Mouse (Mus musculus): ENCODE data around the gene Ttc39b. TPM values are rescaled to one million over a fixed set of nuclear protein-coding genes. Genes with fewer than 3 reads are reported as not detected.

Gene Ttc39b
- polyA plus RNA-seq, 1 experiment from 2014 or later: 3.5 TPM

DNA sequence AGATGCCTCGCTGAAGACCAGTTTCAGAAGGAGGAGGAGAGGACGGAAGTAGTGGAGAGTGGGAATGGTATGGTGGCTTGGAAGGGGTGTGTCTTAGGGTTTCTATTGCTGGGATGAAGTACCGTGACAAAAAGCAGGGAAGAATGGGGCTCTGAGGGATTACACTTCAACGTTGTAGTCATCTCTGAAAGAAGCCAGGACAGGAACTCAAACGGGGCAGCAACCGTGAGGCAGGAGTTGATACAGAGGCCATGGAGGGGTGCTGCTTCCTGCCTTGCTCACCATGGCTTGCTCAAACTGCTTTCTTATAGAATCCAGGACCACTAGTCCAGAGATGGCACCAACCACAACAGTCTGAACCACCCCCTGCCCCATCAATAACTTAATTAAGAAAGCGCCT, 107.7 kb downstream of the Ttc39b start:
- no peaks in the 10 kb centered on the region for H3K9me3 ChIP-seq (ENCODE audit: control insufficient read depth, low read length)
- H3K4me1 ChIP-seq (ENCODE audit: control insufficient read depth in 2 of 2, insufficient read depth in 2 of 2, low read length in 2 of 2): peaks cover 3 to 13% of the 10 kb centered on the region in 2 experiments
- no peak for ATAC-seq (ENCODE audit: insufficient number of reproducible peaks, insufficient read depth, low FRiP score, low read depth)
- no peak overlapping the region for H3K9ac ChIP-seq (ENCODE audit: low read length)
- no peak overlapping the region for H3K4me3 ChIP-seq (ENCODE audit: control insufficient read depth in 1 of 2, insufficient read depth in 1 of 2, low read depth in 1 of 2, low read length in 2 of 2)
- no peak overlapping the region for H3K4me2 ChIP-seq (ENCODE audit: low read length)
- no peak overlapping the region for H3K27ac ChIP-seq (replicated peaks in 1 of 2; ENCODE audit: control insufficient read depth in 1 of 2, insufficient read depth in 1 of 2, low read depth in 2 of 2, low read length in 2 of 2)
- 57% methylated on average over 7 of the region's 7 CpGs for WGBS
- H3K27me3 ChIP-seq (ENCODE audit: control insufficient read depth, insufficient read depth, low read length): no peaks in the 10 kb centered on the region
- no peaks in the 10 kb centered on the region for H3K36me3 ChIP-seq (ENCODE audit: control insufficient read depth, insufficient read depth, low read length)

- no peak overlapping the region for H3K4me3 ChIP-seq (ENCODE audit: control insufficient read depth in 1 of 2, insufficient read depth in 1 of 2, low read depth in 1 of 2, low read length in 2 of 2)
- no peaks in the 10 kb centered on the region for H3K9me3 ChIP-seq (ENCODE audit: control insufficient read depth, low read length)
- no peak overlapping the region for H3K4me2 ChIP-seq (ENCODE audit: low read length)
- H3K27me3 ChIP-seq (ENCODE audit: control insufficient read depth, insufficient read depth, low read length): no peaks in the 10 kb centered on the region
- 92% methylated on average over 1 of the region's 1 CpGs for WGBS
- no peaks in the 10 kb centered on the region for H3K36me3 ChIP-seq (ENCODE audit: control insufficient read depth, insufficient read depth, low read length)
- no peak for ATAC-seq (ENCODE audit: insufficient number of reproducible peaks, insufficient read depth, low FRiP score, low read depth)
- H3K9ac ChIP-seq (ENCODE audit: low read length): no peak overlapping the region
- H3K4me1 ChIP-seq (ENCODE audit: control insufficient read depth in 2 of 2, insufficient read depth in 2 of 2, low read length in 2 of 2): peaks cover 3 to 13% of the 10 kb centered on the region in 2 experiments
- no peak overlapping the region for H3K27ac ChIP-seq (replicated peaks in 1 of 2; ENCODE audit: control insufficient read depth in 1 of 2, insufficient read depth in 1 of 2, low read depth in 2 of 2, low read length in 2 of 2)
Observed at GRCm38 (mm10) chr4:83215776-83216175, 108.3 kb downstream of the Ttc39b start.

DNA sequence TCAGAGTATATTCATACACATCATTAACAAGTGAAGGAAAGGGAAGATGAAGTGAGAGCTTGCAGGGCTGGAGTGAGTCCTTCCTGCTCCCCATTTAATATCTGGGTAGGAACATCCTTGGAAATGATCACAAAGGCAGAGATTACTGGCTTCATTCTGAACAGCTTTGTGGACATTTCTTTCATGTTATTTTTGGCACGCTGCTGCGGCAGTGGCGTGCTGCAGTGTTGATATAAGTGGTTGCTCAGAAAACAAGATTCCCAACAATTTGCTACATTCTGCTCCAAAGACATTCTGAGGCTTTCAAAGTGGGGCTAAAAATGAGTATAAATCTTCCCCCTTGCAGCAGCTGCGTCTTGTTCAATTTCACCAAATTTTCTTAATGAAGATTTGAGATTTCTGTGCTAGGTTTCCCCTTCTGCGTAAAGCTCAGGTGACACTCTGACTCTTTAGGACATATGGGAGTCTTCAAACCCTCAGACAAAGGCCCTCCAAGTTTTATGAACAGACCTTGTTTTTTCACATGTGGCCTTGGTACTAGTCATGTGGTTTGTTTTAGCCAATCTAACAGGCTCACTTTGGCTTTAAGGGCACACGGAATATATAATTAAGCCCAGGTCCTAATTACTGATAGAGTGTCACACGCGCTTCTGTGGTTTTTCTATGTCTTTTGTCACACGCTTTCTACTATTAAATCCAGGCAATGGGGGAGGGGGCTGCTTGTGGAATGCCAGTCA, 109.1 kb downstream of the Ttc39b start:
- Histone ChIP-seq H3K27ac (replicated peaks in 1 of 2; ENCODE audit: control insufficient read depth in 1 of 2, insufficient read depth in 1 of 2, low read depth in 2 of 2, low read length in 2 of 2) (no peak overlapping the region), H3K9me3 (ENCODE audit: control insufficient read depth, low read length) (no peaks in the 10 kb centered on the region), H3K27me3 (ENCODE audit: control insufficient read depth, insufficient read depth, low read length) (no peaks in the 10 kb centered on the region), H3K9ac (ENCODE audit: low read length) (no peak overlapping the region), H3K36me3 (ENCODE audit: control insufficient read depth, insufficient read depth, low read length) (no peaks in the 10 kb centered on the region), H3K4me1 (ENCODE audit: control insufficient read depth in 2 of 2, insufficient read depth in 2 of 2, low read length in 2 of 2) (peaks cover 3 to 13% of the 10 kb centered on the region in 2 experiments), H3K4me3 (ENCODE audit: control insufficient read depth in 1 of 2, insufficient read depth in 1 of 2, low read depth in 1 of 2, low read length in 2 of 2) (no peak overlapping the region), H3K4me2 (ENCODE audit: low read length) (no peak overlapping the region)
- 44% methylated on average over 9 of the region's 9 CpGs for WGBS
- no peak for ATAC-seq (ENCODE audit: insufficient number of reproducible peaks, insufficient read depth, low FRiP score, low read depth)

- no peak overlapping the region for H3K4me2 ChIP-seq (ENCODE audit: low read length)
- no peaks in the 10 kb centered on the region for H3K36me3 ChIP-seq (ENCODE audit: control insufficient read depth, insufficient read depth, low read length)
- 69% methylated on average over 6 of the region's 6 CpGs for WGBS
- H3K4me1 ChIP-seq (ENCODE audit: control insufficient read depth in 2 of 2, insufficient read depth in 2 of 2, low read length in 2 of 2): peaks cover 3 to 13% of the 10 kb centered on the region in 2 experiments
- H3K27ac ChIP-seq (replicated peaks in 1 of 2; ENCODE audit: control insufficient read depth in 1 of 2, insufficient read depth in 1 of 2, low read depth in 2 of 2, low read length in 2 of 2): no peak overlapping the region
- H3K4me3 ChIP-seq (ENCODE audit: control insufficient read depth in 1 of 2, insufficient read depth in 1 of 2, low read depth in 1 of 2, low read length in 2 of 2): no peak overlapping the region
- no peaks in the 10 kb centered on the region for H3K9me3 ChIP-seq (ENCODE audit: control insufficient read depth, low read length)
- ATAC-seq (ENCODE audit: insufficient number of reproducible peaks, insufficient read depth, low FRiP score, low read depth): no peak
- no peaks in the 10 kb centered on the region for H3K27me3 ChIP-seq (ENCODE audit: control insufficient read depth, insufficient read depth, low read length)
- H3K9ac ChIP-seq (ENCODE audit: low read length): no peak overlapping the region
Observed at GRCm38 (mm10) chr4:83213752-83214151, 110.3 kb downstream of the Ttc39b start.

DNA sequence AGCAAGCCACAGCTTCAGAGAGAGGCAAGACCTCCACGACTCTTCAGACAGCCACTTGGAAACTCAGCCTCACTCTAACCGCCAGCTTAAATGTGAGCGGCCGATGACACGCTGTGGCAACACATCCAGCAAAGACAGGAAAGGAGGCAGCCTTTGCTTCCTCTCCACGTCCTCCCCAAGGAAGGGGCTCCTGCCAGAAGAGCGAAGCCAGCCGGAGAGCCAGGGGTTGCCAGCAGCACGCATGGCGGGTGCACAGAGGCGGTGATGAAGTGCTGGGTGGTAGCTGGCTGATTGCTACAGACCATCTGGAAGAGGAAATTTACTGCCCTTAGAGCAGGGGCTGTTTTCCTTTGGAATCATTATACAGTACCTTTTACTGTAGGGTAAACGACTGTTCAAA, 112.3 kb downstream of the Ttc39b start:
- Histone ChIP-seq H3K36me3 (ENCODE audit: control insufficient read depth, insufficient read depth, low read length) (no peaks in the 10 kb centered on the region), H3K4me3 (ENCODE audit: control insufficient read depth in 1 of 2, insufficient read depth in 1 of 2, low read depth in 1 of 2, low read length in 2 of 2) (no peak overlapping the region), H3K4me2 (ENCODE audit: low read length) (no peak overlapping the region), H3K4me1 (ENCODE audit: control insufficient read depth in 2 of 2, insufficient read depth in 2 of 2, low read length in 2 of 2) (peaks cover 3 to 13% of the 10 kb centered on the region in 2 experiments), H3K27me3 (ENCODE audit: control insufficient read depth, insufficient read depth, low read length) (no peaks in the 10 kb centered on the region), H3K9ac (ENCODE audit: low read length) (no peak overlapping the region), H3K9me3 (ENCODE audit: control insufficient read depth, low read length) (no peaks in the 10 kb centered on the region), H3K27ac (replicated peaks in 1 of 2; ENCODE audit: control insufficient read depth in 1 of 2, insufficient read depth in 1 of 2, low read depth in 2 of 2, low read length in 2 of 2) (no peak overlapping the region)
- 38% methylated on average over 12 of the region's 12 CpGs for WGBS
- no peak for ATAC-seq (ENCODE audit: insufficient number of reproducible peaks, insufficient read depth, low FRiP score, low read depth)

GRCm38 (mm10) chr4:83210437-83210836, 113.6 kb downstream of the Ttc39b start:
- Histone ChIP-seq H3K27ac (replicated peaks in 1 of 2; ENCODE audit: control insufficient read depth in 1 of 2, insufficient read depth in 1 of 2, low read depth in 2 of 2, low read length in 2 of 2) (no peak overlapping the region), H3K4me3 (ENCODE audit: control insufficient read depth in 1 of 2, insufficient read depth in 1 of 2, low read depth in 1 of 2, low read length in 2 of 2) (no peak overlapping the region), H3K27me3 (ENCODE audit: control insufficient read depth, insufficient read depth, low read length) (no peaks in the 10 kb centered on the region), H3K9me3 (ENCODE audit: control insufficient read depth, low read length) (no peaks in the 10 kb centered on the region), H3K36me3 (ENCODE audit: control insufficient read depth, insufficient read depth, low read length) (no peaks in the 10 kb centered on the region), H3K9ac (ENCODE audit: low read length) (no peak overlapping the region), H3K4me1 (ENCODE audit: control insufficient read depth in 2 of 2, insufficient read depth in 2 of 2, low read length in 2 of 2) (peaks cover 3 to 13% of the 10 kb centered on the region in 2 experiments; a peak in 3 of 4 replicates), H3K4me2 (ENCODE audit: low read length) (no peak overlapping the region)
- 74% methylated on average over 6 of the region's 6 CpGs for WGBS
- ATAC-seq (ENCODE audit: insufficient number of reproducible peaks, insufficient read depth, low FRiP score, low read depth): no peak

DNA sequence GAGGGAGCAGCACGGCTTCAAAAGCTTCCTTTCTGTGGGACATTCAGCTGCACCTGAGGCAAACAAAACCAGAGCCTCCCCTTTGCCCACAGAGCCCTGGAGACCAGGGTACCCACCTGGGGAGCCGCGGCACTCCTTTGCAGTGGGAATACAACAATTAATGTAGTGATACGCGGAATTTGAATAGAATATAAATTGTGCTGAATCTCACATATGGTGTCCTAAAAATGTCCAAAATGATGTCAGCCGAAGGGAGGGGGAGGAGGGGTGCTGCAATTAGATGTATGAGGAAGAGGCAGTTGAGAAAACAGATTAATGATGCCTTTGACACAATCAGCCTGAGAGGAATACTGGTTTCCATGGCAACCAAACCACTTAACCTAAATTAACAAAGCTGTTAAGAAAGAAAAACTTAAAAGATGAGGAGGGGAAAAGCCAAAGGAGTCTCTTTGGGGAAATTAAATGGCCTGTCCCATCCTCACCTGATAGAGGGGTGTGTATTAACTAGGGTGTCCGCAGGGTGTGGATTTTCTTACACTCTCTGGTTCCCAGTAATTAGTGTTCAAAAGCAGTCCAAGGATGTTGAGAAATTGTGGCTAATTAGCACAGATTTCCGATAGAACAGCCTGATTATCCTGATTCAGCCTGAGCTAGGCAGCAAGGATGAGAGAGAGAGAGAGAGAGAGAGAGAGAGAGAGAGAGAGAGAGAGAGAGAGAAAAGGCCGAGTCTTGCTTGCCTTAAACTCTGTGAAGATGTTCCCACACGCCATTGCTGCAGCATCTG, 117.1 kb downstream of the Ttc39b start:
- no peak for ATAC-seq (ENCODE audit: insufficient number of reproducible peaks, insufficient read depth, low FRiP score, low read depth)
- 76% methylated on average over 10 of the region's 10 CpGs for WGBS
- Histone ChIP-seq H3K4me3 (ENCODE audit: control insufficient read depth in 1 of 2, insufficient read depth in 1 of 2, low read depth in 1 of 2, low read length in 2 of 2) (no peak overlapping the region), H3K4me1 (ENCODE audit: control insufficient read depth in 2 of 2, insufficient read depth in 2 of 2, low read length in 2 of 2) (0 out of 4 replicates have a peak, but pooled peaks cover 0 to 2% of the 10 kb centered on the region in 2 experiments), H3K4me2 (ENCODE audit: low read length) (no peak overlapping the region), H3K9ac (ENCODE audit: low read length) (no peak overlapping the region), H3K27ac (replicated peaks in 1 of 2; ENCODE audit: control insufficient read depth in 1 of 2, insufficient read depth in 1 of 2, low read depth in 2 of 2, low read length in 2 of 2) (no peak overlapping the region), H3K27me3 (ENCODE audit: control insufficient read depth, insufficient read depth, low read length) (no peaks in the 10 kb centered on the region), H3K9me3 (ENCODE audit: control insufficient read depth, low read length) (no peaks in the 10 kb centered on the region), H3K36me3 (ENCODE audit: control insufficient read depth, insufficient read depth, low read length) (no peaks in the 10 kb centered on the region)

All from heart, embryonic 14.5 days (tissue).